Mouse (Mus musculus): Measurements from ENCODE around the gene Fosb. TPM values are rescaled to one million over a fixed set of nuclear protein-coding genes. Genes with fewer than 3 reads are reported as not detected.

Gene Fosb
- polyA plus RNA-seq, 1 experiment from 2014 or later, result 0.27 TPM

DNA sequence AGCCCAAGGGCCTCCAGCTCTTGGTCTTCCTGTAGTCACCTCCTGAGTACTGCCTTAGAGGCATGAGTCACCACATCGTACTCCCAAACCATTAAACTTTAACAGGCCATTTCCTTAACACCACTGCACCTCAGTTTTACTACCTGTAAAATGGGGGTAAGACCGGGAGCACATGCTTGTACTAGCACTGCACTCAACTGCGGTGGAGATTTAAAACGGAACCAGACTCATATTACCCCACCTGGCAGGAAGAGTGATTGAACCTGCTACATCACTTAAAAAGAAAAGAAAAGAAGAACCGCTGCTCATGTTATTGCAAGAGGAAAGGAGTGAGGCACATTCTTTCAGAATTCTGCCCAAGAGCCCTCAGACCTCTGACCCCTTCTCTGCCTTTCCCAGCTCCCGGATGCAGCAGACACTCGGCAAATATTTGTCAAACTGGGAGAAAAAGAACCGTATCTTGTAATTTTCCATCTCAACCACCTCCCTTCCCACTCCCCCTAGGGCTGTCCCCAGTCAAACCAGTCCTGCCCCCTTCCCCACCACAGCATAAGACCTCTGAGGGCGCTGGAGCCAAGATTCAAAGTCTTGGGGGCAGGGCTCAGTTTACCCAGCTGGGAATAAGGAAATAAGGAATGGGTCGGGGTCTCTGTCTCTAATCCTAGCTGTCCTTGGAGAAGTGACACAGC, 40.7 kb downstream of the Fosb start:
- peak overlapping the region; percentile 98 for H3K4me3 ChIP-seq (replicated peaks; ENCODE audit: low read length)
- H3K4me1 ChIP-seq (ENCODE audit: control insufficient read depth, insufficient read depth, low read length), result peaks cover 45% of the 10 kb centered on the region
- WGBS, result 19% methylated on average over 10 of the region's 10 CpGs

DNA sequence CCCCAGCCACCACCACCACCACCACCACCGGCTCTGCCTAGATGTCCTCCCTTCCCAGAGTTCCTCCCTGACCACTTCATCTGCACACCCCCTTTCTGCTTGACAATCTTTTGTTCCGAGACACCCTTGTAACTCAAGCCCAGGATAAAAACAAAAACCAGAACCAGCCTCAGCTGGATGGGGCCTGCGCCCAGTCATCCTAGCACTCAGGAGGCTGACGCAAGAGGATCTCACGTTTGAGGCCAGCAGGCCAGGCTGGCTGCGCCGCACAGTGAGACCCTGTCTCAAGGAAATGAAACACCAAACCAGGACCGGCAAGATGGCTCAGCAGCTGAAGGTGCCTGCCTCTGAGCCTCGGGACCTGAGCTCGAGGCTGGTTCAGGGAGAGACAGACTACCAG, 42.8 kb downstream of the Fosb start:
- H3K4me2 ChIP-seq (ENCODE audit: low read depth, low read length), result peak overlapping the region; percentile 34; the same call in 1 of the 2 replicates
- ATAC-seq (ENCODE audit: insufficient read depth, low FRiP score), result no peak

More for the DNA sequence above, 40.7 kb downstream of the Fosb start:
- peak overlapping the region; percentile 96 for H3K27ac ChIP-seq (ENCODE audit: low read length)
- no peaks in the 10 kb centered on the region for H3K9me3 ChIP-seq (replicated peaks; ENCODE audit: control insufficient read depth, low read length)
- peak; percentile 18; the same call in 1 of the 2 replicates for ATAC-seq (ENCODE audit: insufficient read depth, low FRiP score)
- H3K4me2 ChIP-seq (ENCODE audit: low read depth, low read length), result peak overlapping the region; percentile 90
- H3K27me3 ChIP-seq (ENCODE audit: control insufficient read depth, insufficient read depth, low read length), result no peaks in the 10 kb centered on the region
- H3K36me3 ChIP-seq (ENCODE audit: control insufficient read depth, insufficient read depth, low read length), result peaks cover 5% of the 10 kb centered on the region
- H3K9ac ChIP-seq (ENCODE audit: low read length), result peak overlapping the region; percentile 96

DNA sequence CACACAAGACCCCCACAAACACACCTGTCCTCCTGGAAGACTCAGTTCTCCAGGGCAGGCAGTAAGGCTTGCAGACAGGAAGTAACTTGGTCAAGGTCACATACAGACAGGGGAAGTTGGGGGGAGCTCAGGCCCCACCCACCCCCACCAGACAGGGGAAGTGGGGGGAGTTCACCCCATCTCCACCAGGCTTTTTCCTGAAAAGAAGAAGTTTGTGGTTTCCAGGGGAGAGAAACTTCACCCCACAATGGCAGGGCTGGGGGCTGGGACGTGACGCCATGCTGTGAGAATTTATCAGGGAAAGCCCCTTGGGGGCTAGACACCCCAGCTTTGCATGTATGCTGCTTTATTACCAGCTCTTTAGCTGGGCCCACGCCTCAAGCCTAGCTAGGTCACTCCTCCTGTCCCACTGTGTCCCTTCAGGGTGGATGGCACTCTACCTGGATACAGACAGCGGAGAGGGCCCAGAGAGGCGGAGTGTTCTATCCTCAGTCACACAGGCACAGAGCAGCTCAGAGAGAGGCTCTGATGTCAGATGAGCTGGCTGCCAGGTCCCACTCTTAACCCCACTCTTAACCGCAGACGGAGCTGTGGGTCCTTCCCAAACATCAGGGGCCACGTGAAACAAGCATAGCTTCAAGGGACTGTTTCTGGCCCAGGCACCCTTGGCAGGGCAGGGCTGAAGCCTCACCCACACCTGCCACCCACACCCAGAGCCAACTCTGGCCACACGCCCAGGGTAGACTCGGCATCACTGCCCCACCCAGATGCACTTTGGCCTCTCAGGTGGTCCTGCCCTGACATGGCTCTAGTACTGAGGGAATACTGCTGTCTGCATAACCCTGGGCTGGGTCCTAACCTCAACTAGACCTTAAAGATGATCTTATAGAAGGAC, 43.7 kb downstream of the Fosb start:
- peak overlapping the region; percentile 64 for H3K27ac ChIP-seq (ENCODE audit: low read length)
- H3K4me1 ChIP-seq (ENCODE audit: control insufficient read depth, insufficient read depth, low read length), result peaks cover 41% of the 10 kb centered on the region
- peak overlapping the region; percentile 47 for H3K9ac ChIP-seq (ENCODE audit: low read length)
- no peaks in the 10 kb centered on the region for H3K27me3 ChIP-seq (ENCODE audit: control insufficient read depth, insufficient read depth, low read length)
- peak; percentile 35; the same call in 1 of the 2 replicates for ATAC-seq (ENCODE audit: insufficient read depth, low FRiP score)
- H3K9me3 ChIP-seq (replicated peaks; ENCODE audit: control insufficient read depth, low read length), result no peaks in the 10 kb centered on the region
- H3K36me3 ChIP-seq (ENCODE audit: control insufficient read depth, insufficient read depth, low read length), result peaks cover 12% of the 10 kb centered on the region
- 65% methylated on average over 10 of the region's 10 CpGs for WGBS
- peak overlapping the region; percentile 4 for H3K4me3 ChIP-seq (replicated peaks; ENCODE audit: low read length)
- peak overlapping the region; percentile 34 for H3K4me2 ChIP-seq (ENCODE audit: low read depth, low read length)

More for the DNA sequence above, 42.8 kb downstream of the Fosb start:
- Histone ChIP-seq H3K4me1 (ENCODE audit: control insufficient read depth, insufficient read depth, low read length) (peaks cover 41% of the 10 kb centered on the region), H3K27me3 (ENCODE audit: control insufficient read depth, insufficient read depth, low read length) (no peaks in the 10 kb centered on the region), H3K36me3 (ENCODE audit: control insufficient read depth, insufficient read depth, low read length) (peaks cover 12% of the 10 kb centered on the region), H3K9ac (ENCODE audit: low read length) (0 out of 2 replicates have a peak overlapping the region, but pooled peaks have one; percentile 43), H3K9me3 (replicated peaks; ENCODE audit: control insufficient read depth, low read length) (no peaks in the 10 kb centered on the region), H3K4me3 (replicated peaks; ENCODE audit: low read length) (no peak overlapping the region), H3K27ac (ENCODE audit: low read length) (peak overlapping the region; percentile 64)
- WGBS, result 51% methylated on average over 10 of the region's 10 CpGs

DNA sequence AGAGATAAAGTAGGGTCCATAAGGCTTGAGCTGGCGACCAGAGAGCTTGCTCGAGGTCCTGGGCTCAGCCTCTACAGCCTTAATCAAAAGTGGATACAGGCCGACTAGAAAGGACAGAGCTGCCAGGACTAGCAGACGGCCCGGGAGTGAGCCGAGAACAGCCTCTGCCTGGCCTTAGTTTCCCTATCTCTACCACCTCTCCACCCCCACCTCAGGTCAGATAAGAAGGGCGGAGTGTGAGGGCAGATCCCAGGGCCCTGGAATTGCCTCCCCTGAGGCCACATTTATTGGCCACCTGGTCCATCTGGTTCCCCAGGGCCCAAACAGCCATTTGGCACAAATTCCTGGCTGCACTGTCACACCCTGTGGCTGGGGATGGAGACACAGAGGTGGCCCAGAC, 44.7 kb downstream of the Fosb start:
- Histone ChIP-seq H3K4me1 (ENCODE audit: control insufficient read depth, insufficient read depth, low read length) (peaks cover 41% of the 10 kb centered on the region), H3K9me3 (replicated peaks; ENCODE audit: control insufficient read depth, low read length) (no peaks in the 10 kb centered on the region), H3K4me3 (replicated peaks; ENCODE audit: low read length) (no peak overlapping the region), H3K27ac (ENCODE audit: low read length) (no peak overlapping the region; the same call in 1 of the 2 replicates), H3K27me3 (ENCODE audit: control insufficient read depth, insufficient read depth, low read length) (no peaks in the 10 kb centered on the region), H3K36me3 (ENCODE audit: control insufficient read depth, insufficient read depth, low read length) (peaks cover 16% of the 10 kb centered on the region), H3K9ac (ENCODE audit: low read length) (no peak overlapping the region; the same call in 1 of the 2 replicates), H3K4me2 (ENCODE audit: low read depth, low read length) (peak overlapping the region; percentile 34; the same call in 1 of the 2 replicates)
- no peak for ATAC-seq (ENCODE audit: insufficient read depth, low FRiP score)
- WGBS, result 54% methylated on average over 7 of the region's 7 CpGs

DNA sequence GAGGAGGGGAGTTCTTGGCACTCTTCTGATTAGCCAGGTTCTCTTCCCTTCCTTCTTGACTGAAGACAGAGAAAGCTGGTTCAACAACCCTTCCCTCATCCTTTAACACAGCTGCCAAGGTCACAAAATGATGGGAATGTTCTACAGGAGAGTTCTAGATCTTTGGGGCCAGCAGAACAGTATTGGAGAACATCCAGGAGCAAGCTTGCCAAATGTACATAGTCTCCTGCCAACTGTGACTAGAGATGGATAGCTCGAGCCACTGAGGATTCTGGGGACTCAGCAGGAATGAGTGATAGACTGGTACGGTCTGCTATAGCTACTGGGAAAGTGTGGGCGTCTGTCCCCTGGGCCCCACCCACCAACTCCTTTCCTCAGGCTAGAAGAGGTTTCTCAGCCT, 51.5 kb downstream of the Fosb start:
- H3K4me1 ChIP-seq (ENCODE audit: control insufficient read depth, insufficient read depth, low read length), result peaks cover 7% of the 10 kb centered on the region; the same call in 1 of the 2 replicates
- no peak overlapping the region for H3K4me2 ChIP-seq (ENCODE audit: low read depth, low read length)
- H3K9me3 ChIP-seq (replicated peaks; ENCODE audit: control insufficient read depth, low read length), result no peaks in the 10 kb centered on the region
- H3K4me3 ChIP-seq (replicated peaks; ENCODE audit: low read length), result no peak overlapping the region
- ATAC-seq (ENCODE audit: insufficient read depth, low FRiP score), result no peak
- H3K27ac ChIP-seq (ENCODE audit: low read length), result 0 out of 2 replicates have a peak overlapping the region, but pooled peaks have one; percentile 2
- H3K36me3 ChIP-seq (ENCODE audit: control insufficient read depth, insufficient read depth, low read length), result peaks cover 44% of the 10 kb centered on the region
- H3K9ac ChIP-seq (ENCODE audit: low read length), result no peak overlapping the region
- WGBS, result 67% methylated on average over 3 of the region's 3 CpGs
- H3K27me3 ChIP-seq (ENCODE audit: control insufficient read depth, insufficient read depth, low read length), result no peaks in the 10 kb centered on the region

DNA sequence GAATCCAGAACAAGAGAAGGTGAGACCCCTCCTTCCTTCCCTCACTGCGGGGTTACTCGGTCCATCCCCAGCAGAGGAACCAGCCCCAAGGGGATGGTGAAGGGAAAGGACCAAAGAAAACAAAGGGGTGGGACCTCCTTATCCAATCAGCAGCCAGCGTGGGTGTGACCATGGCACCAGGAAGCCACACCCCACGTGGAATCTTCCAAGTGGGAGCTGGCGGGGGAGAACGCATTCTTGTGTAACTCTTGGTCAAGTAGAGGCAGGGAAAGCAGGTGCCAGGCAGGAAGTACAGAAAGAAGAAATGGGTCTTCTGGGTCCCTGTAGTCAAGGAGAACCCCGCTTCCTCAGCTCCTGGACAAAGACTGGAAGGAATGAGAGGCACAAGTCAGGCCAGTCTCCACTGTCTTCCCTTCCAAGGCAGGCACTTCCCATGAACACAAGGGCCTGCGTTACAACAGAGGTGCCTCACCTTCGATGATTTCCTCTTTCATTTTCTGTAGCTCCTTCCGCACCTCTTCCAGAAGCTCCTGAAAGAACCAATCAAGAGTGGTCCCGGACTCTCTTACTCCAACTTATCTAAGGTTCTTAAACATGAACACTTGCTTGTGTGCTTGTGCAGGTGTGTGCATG, 52.3 kb downstream of the Fosb start:
- peak overlapping the region; percentile 2; the same call in 1 of the 2 replicates for H3K27ac ChIP-seq (ENCODE audit: low read length)
- H3K9me3 ChIP-seq (replicated peaks; ENCODE audit: control insufficient read depth, low read length), result no peaks in the 10 kb centered on the region
- peaks cover 7% of the 10 kb centered on the region; the same call in 1 of the 2 replicates for H3K4me1 ChIP-seq (ENCODE audit: control insufficient read depth, insufficient read depth, low read length)
- H3K4me3 ChIP-seq (replicated peaks; ENCODE audit: low read length), result no peak overlapping the region
- peak; percentile 68 for ATAC-seq (ENCODE audit: insufficient read depth, low FRiP score)
- H3K9ac ChIP-seq (ENCODE audit: low read length), result no peak overlapping the region
- peaks cover 41% of the 10 kb centered on the region for H3K36me3 ChIP-seq (ENCODE audit: control insufficient read depth, insufficient read depth, low read length)
- H3K4me2 ChIP-seq (ENCODE audit: low read depth, low read length), result no peak overlapping the region
- no peaks in the 10 kb centered on the region for H3K27me3 ChIP-seq (ENCODE audit: control insufficient read depth, insufficient read depth, low read length)
- WGBS, result 40% methylated on average over 11 of the region's 11 CpGs

DNA sequence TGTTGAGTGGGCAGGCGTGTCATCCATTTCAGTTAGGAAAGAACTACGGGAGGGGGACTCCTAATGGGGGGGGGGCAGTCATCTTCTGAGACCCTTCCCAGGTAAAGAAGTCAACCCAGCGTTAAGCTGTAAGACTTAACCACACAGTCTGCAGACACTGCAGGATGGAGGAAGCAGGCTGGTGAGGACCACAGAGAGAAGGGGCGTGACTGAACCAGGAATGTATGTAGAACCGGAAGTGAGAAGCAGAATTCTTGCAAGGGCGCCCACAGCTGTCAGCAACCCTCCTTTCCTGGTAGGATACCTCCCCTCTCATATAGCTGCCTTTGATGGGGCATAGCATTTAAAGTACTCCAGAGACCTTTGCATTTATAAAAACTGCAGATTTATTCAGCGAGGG, 53.3 kb downstream of the Fosb start:
- Histone ChIP-seq H3K36me3 (ENCODE audit: control insufficient read depth, insufficient read depth, low read length) (peaks cover 41% of the 10 kb centered on the region), H3K27ac (ENCODE audit: low read length) (no peak overlapping the region), H3K9me3 (replicated peaks; ENCODE audit: control insufficient read depth, low read length) (no peaks in the 10 kb centered on the region), H3K27me3 (ENCODE audit: control insufficient read depth, insufficient read depth, low read length) (no peaks in the 10 kb centered on the region), H3K4me3 (replicated peaks; ENCODE audit: low read length) (no peak overlapping the region), H3K4me2 (ENCODE audit: low read depth, low read length) (no peak overlapping the region), H3K4me1 (ENCODE audit: control insufficient read depth, insufficient read depth, low read length) (peaks cover 7% of the 10 kb centered on the region; the same call in 1 of the 2 replicates), H3K9ac (ENCODE audit: low read length) (no peak overlapping the region)
- WGBS, result 73% methylated on average over 7 of the region's 7 CpGs
- ATAC-seq (ENCODE audit: insufficient read depth, low FRiP score), result no peak

DNA sequence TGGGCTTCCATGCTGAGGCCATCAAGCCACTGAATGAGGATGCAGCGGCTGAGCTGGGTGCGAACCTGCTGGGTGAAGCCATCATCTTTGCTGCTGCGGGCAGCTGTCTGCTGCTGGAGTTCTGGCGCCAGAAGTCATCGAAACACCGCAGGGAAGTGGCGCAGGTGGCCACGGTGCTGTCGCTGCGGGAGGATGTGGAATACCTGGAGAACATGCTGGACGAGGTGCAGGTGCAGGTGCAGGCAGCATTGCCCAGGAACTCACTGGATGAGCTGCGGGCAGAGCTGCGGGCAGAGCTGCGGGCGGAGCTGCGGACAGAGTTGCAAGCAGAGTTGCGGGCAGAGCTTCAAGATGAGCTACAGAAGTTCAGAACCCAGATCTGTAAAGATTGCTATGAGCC, 54.5 kb downstream of the Fosb start:
- no peak for ATAC-seq (ENCODE audit: insufficient read depth, low FRiP score)
- WGBS, result 84% methylated on average over 17 of the region's 17 CpGs
- Histone ChIP-seq H3K27ac (ENCODE audit: low read length) (no peak overlapping the region), H3K36me3 (ENCODE audit: control insufficient read depth, insufficient read depth, low read length) (peaks cover 36% of the 10 kb centered on the region), H3K4me2 (ENCODE audit: low read depth, low read length) (no peak overlapping the region), H3K4me1 (ENCODE audit: control insufficient read depth, insufficient read depth, low read length) (peaks cover 7% of the 10 kb centered on the region; the same call in 1 of the 2 replicates), H3K4me3 (replicated peaks; ENCODE audit: low read length) (no peak overlapping the region), H3K9ac (ENCODE audit: low read length) (no peak overlapping the region), H3K9me3 (replicated peaks; ENCODE audit: control insufficient read depth, low read length) (no peaks in the 10 kb centered on the region), H3K27me3 (ENCODE audit: control insufficient read depth, insufficient read depth, low read length) (no peaks in the 10 kb centered on the region)
